Mouse (Mus musculus): ENCODE measurements around the gene Ppp2r5e.

Ppp2r5e gene

DNA sequence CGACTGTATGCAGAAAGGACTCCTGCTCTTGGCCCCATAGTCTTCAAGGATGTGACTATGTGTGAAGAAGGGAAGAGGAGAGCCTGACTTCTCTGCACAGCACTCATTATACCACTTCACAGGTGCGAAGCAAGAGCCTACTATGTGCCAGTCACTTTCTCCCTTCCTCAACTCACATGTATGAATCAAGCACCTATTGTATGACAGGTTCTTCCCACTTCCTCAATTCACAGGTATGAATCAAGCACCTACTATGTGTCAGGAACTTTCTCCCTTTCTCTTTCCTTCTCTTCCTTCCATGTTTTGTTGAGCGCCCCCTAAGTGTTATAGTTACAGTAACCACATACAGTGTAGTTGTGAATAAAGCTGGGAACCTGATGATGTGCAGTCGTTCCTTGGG lies 171.2 kb downstream of the Ppp2r5e start:
- no peak for DNase-seq

DNA sequence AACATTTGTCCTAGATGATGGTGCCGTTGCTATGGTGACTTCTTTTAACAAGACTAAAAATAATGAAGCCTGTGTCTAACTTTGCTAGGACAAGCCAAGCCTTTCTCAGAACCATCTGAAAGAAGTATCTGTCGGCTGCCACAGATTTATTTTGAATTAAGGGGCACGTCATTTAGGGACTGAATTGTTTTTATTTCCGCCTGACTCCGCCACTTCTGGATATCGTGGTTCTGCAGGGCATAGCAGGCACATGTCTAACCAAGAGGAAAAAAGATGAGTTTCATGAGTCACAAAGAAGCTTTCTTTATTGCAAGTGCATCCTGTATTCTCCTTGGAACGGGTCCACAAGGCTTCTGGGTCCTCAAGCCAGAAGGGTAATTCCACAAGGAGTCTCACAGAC lies 171.7 kb downstream of the Ppp2r5e start:
- DNase-seq = no peak

GRCm38 (mm10) chr12:75416681-75417080 lies 179.4 kb downstream of the Ppp2r5e start, which contains the start of gene Gphb5:
Gene Gphb5 (minus strand): TSS chr12:75416781.
- DNase-seq = no peak

DNA sequence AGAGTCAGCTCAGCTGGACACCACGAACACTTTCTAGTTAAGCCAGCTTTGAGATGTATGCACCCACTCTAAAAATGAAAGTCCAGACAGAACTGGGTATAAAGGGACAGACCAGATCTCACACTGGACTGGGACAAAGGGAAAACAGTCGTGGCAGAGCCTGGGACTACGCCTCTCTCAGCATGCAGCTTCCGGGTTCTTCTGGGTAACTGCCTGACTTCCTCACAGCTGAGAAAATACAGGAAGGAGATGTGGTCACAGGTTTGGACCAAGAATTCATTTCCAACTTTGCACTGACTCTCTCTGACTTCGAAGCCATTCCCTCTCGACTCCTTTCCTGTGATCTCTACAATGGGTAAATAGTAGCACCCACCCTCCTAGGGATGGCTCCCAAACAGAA lies 181.1 kb downstream of the Ppp2r5e start:
- DNase-seq = no peak

DNA sequence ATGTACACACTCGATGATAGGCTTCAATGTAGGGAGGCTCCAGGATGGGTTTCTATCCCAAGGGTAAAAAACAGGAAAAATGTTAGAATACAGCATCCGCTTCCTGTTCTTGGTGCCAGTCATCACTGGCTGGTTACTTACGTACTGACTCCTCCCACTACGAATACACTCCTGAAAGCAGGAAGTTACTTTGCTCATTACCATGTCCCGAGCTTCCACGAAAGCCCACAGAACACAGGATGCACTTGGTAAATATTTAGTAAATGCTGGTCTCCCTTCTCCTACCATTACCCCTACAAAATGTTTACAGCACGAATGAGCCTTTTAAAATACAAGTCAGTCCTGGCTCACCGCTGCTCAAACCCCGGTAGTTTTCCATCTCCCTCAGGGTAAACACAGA lies 183.1 kb downstream of the Ppp2r5e start:
- no peak for DNase-seq

Data from kidney, adult 11 months (tissue).